Mouse (Mus musculus) lung, postnatal 14 days (tissue): ENCODE results near the gene Dnajb4.
A peak's percentile ranks its signal among the peaks of the same experiment; 100 is the strongest.

Experiments used
- DNase-seq: peaks from one replicate; pipeline ENCODE4 v3.0.0; 2021

The Dnajb4 gene

GRCm38 (mm10) chr3:152171236-152171635, 38.9 kb downstream of the Dnajb4 start:
- no peak for DNase-seq

GRCm38 (mm10) chr3:152170407-152170806, 39.7 kb downstream of the Dnajb4 start:
- DNase-seq = no peak

- DNase-seq = no peak
Measured at GRCm38 (mm10) chr3:152168007-152168406, 42.1 kb downstream of the Dnajb4 start.

- DNase-seq = no peak
Measured at GRCm38 (mm10) chr3:152166699-152167451, 43.2 kb downstream of the Dnajb4 start.

- no peak for DNase-seq
Measured at GRCm38 (mm10) chr3:152166099-152166423, 44.0 kb downstream of the Dnajb4 start, which contains the start of gene Gipc2. Gene Gipc2, minus strand, starts transcription at chr3:152166230.

GRCm38 (mm10) chr3:152165351-152166098, 44.6 kb downstream of the Dnajb4 start:
- peak; percentile 60 for DNase-seq

GRCm38 (mm10) chr3:152165014-152165350, 45.1 kb downstream of the Dnajb4 start:
- DNase-seq = no peak

- DNase-seq = no peak
Measured at GRCm38 (mm10) chr3:152163320-152163719, 46.8 kb downstream of the Dnajb4 start.

- no peak for DNase-seq
Measured at GRCm38 (mm10) chr3:152160607-152161006, 49.5 kb downstream of the Dnajb4 start.

GRCm38 (mm10) chr3:152159321-152159720, 50.8 kb downstream of the Dnajb4 start:
- DNase-seq = no peak

- no peak for DNase-seq
Measured at GRCm38 (mm10) chr3:152158344-152159291, 51.5 kb downstream of the Dnajb4 start.

GRCm38 (mm10) chr3:152156816-152157496, 53.1 kb downstream of the Dnajb4 start:
- no peak for DNase-seq

GRCm38 (mm10) chr3:152155296-152155948, 54.7 kb downstream of the Dnajb4 start:
- no peak for DNase-seq

- no peak for DNase-seq
Measured at GRCm38 (mm10) chr3:152154095-152154494, 56.0 kb downstream of the Dnajb4 start.

- no peak for DNase-seq
Measured at GRCm38 (mm10) chr3:152153152-152153551, 57.0 kb downstream of the Dnajb4 start.

- no peak for DNase-seq
Measured at GRCm38 (mm10) chr3:152152483-152152804, 57.7 kb downstream of the Dnajb4 start.

GRCm38 (mm10) chr3:152151725-152152482, 58.2 kb downstream of the Dnajb4 start:
- DNase-seq = no peak

- no peak for DNase-seq
Measured at GRCm38 (mm10) chr3:152149863-152150262, 60.2 kb downstream of the Dnajb4 start.

- no peak for DNase-seq
Measured at GRCm38 (mm10) chr3:152149449-152149848, 60.7 kb downstream of the Dnajb4 start.

GRCm38 (mm10) chr3:152147085-152147831, 62.8 kb downstream of the Dnajb4 start:
- no peak for DNase-seq

GRCm38 (mm10) chr3:152145186-152145585, 64.9 kb downstream of the Dnajb4 start:
- peak; percentile 66 for DNase-seq
